Mouse (Mus musculus) hindbrain, embryonic 16.5 days (tissue): Measurements from ENCODE around the gene Aurkaip1. TPM values are rescaled to one million over a fixed set of nuclear protein-coding genes. Genes with fewer than 3 reads are reported as not detected.

Experiments used
- ATAC-seq: fragments of 200-750 bp; cut with Nextera tagmentation; 2 replicates; pipeline ENCODE4 v1.8.0; 2017; ENCODE audit warnings: moderate TSS enrichment, moderate library complexity
- H3K27ac ChIP-seq: fragments of 300-500 bp; sonication (generic); 2 replicates; pipeline ENCODE4 v1.5.1; 2014; ENCODE audit warnings: low read depth, mild to moderate bottlenecking, control low read depth, low read length, moderate library complexity
- H3K27me3 ChIP-seq: fragments of 300-500 bp; sonication (generic); replicated peaks from 2 replicates; pipeline ENCODE4 v1.6.1; 2014; ENCODE audit warnings: low read length; ENCODE audit not compliant: control insufficient read depth, insufficient read depth
- H3K36me3 ChIP-seq: fragments of 300-500 bp; sonication (generic); 2 replicates; pipeline ENCODE4 v1.6.1; 2014; ENCODE audit warnings: mild to moderate bottlenecking, low read length, moderate library complexity, mixed read lengths; ENCODE audit not compliant: control insufficient read depth, insufficient read depth
- H3K4me1 ChIP-seq: fragments of 300-500 bp; sonication (generic); 2 replicates; pipeline ENCODE4 v1.6.1; 2014; ENCODE audit warnings: low read depth, low read length; ENCODE audit not compliant: control insufficient read depth, insufficient read depth
- H3K4me2 ChIP-seq: fragments of 300-500 bp; sonication (generic); 2 replicates; pipeline ENCODE4 v1.6.1; 2014; ENCODE audit warnings: mild to moderate bottlenecking, low read length, control low read depth, moderate library complexity
- H3K4me3 ChIP-seq: fragments of 300-500 bp; sonication (generic); 2 replicates; pipeline ENCODE4 v1.5.1; 2014; ENCODE audit warnings: mild to moderate bottlenecking, low read length, control low read depth, moderate library complexity
- H3K9ac ChIP-seq: fragments of 300-500 bp; sonication (generic); 2 replicates; pipeline ENCODE4 v1.6.1; 2014; ENCODE audit warnings: low read depth, mild to moderate bottlenecking, control low read depth, low read length, moderate library complexity
- H3K9me3 ChIP-seq: fragments of 300-500 bp; sonication (generic); 2 replicates; pipeline ENCODE4 v1.6.1; 2014; ENCODE audit warnings: mild to moderate bottlenecking, low read length, moderate library complexity; ENCODE audit not compliant: control insufficient read depth
- WGBS: fragments of 180-500 bp; shearing (Covaris S2); extraction: QIAGEN DNeasy Blood & Tissue Kit; methylation state at CpG from one replicate; pipeline ENCODE4 v1.1.7; 2014; 5-methylcytosine and 5-hydroxymethylcytosine counted together
- polyA plus RNA-seq: library from polyadenylated mRNA; unstranded; fragments of >200 nt; fragmentation: Nextera tagmentation; extraction: Ambion mirVana; gene quantifications from 2 replicates; pipeline ENCODE4 v1.2.1, GENCODE M21; 2015

The Aurkaip1 gene
- polyA plus RNA-seq, 1 experiment from 2014 or later = 143 TPM

DNA sequence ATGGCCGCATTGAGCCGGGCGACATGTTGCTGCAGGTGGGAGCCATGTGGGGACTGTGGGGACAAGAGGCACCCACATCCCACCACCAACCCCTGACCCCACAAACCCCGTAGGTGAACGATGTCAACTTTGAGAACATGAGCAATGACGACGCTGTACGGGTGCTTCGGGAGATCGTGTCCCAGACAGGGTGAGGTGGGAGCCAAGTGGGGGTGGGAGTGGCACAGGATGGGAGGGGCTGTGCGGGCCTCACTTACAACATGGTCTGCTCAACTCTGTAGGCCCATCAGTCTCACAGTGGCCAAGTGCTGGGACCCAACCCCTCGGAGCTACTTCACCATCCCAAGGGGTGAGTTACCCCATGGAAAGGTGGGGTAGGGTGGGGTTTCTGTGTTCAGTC lies 23.9 kb downstream of the Aurkaip1 start:
- peaks cover 32% of the 10 kb centered on the region for H3K36me3 ChIP-seq
- H3K4me1 ChIP-seq = peaks cover 12% of the 10 kb centered on the region
- no peak overlapping the region for H3K4me2 ChIP-seq
- no peak overlapping the region for H3K4me3 ChIP-seq
- no peak for ATAC-seq
- WGBS = 99% methylated on average over 12 of the region's 12 CpGs
- no peak overlapping the region for H3K27ac ChIP-seq
- no peaks in the 10 kb centered on the region for H3K27me3 ChIP-seq
- H3K9me3 ChIP-seq = no peaks in the 10 kb centered on the region
- no peak overlapping the region for H3K9ac ChIP-seq

DNA sequence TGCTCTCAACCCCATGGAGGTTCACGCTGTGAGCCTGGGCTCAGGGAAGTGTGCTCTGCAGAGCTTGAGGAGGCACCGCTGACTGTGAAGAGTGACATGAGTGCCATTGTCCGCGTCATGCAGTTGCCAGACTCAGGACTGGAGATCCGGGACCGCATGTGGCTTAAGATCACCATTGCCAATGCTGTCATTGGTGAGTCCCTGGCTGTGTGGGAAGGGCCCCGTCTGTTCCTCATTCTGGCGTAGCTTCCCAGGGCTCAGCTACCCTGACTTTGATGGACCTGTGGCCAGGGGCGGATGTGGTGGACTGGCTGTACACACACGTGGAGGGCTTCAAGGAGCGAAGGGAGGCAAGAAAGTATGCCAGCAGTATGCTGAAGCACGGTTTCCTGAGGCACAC lies 25.0 kb downstream of the Aurkaip1 start:
- Histone ChIP-seq H3K36me3 (peaks cover 39% of the 10 kb centered on the region), H3K27me3 (no peaks in the 10 kb centered on the region), H3K9ac (no peak overlapping the region), H3K4me1 (peaks cover 2% of the 10 kb centered on the region; the same call in 1 of the 2 replicates), H3K4me3 (no peak overlapping the region), H3K9me3 (no peaks in the 10 kb centered on the region), H3K4me2 (no peak overlapping the region), H3K27ac (no peak overlapping the region)
- ATAC-seq = no peak
- 90% methylated on average over 12 of the region's 12 CpGs for WGBS

DNA sequence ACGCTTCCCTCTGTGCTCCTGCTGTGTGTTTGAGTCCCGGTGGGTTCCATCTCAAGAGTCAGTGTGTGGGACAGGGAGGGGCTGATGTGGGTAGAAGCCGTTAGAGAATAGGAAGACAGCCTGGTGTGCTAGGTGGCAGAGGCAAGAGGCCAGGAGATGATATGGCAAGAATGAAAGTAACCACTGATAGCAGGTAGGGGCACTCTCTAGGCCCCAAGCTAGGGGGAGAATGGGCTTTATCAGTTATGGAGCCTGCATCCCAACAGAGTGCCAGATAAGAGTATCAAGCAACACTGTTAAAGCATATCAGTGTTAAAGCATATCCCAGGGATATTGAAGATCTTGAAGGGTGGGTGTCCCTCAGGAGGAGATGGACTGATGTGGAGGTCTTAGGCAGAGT lies 25.8 kb downstream of the Aurkaip1 start:
- WGBS = 84% methylated on average over 3 of the region's 3 CpGs
- Histone ChIP-seq H3K27me3 (no peaks in the 10 kb centered on the region), H3K9me3 (no peaks in the 10 kb centered on the region), H3K9ac (no peak overlapping the region), H3K4me1 (peaks cover 1% of the 10 kb centered on the region; the same call in 1 of the 2 replicates), H3K36me3 (peaks cover 42% of the 10 kb centered on the region), H3K4me2 (no peak overlapping the region), H3K4me3 (no peak overlapping the region), H3K27ac (no peak overlapping the region)
- no peak for ATAC-seq

- WGBS = 40% methylated on average over 13 of the region's 13 CpGs
- no peaks in the 10 kb centered on the region for H3K9me3 ChIP-seq
- no peak overlapping the region for H3K4me3 ChIP-seq
- H3K27me3 ChIP-seq = no peaks in the 10 kb centered on the region
- no peak overlapping the region for H3K4me2 ChIP-seq
- H3K9ac ChIP-seq = no peak overlapping the region
- H3K4me1 ChIP-seq = no peaks in the 10 kb centered on the region
- no peak overlapping the region for H3K27ac ChIP-seq
- peaks cover 39% of the 10 kb centered on the region for H3K36me3 ChIP-seq
- ATAC-seq = no peak
Measured at GRCm38 (mm10) chr4:155859318-155859717, 28.2 kb downstream of the Aurkaip1 start.

GRCm38 (mm10) chr4:155861787-155862186 lies 30.7 kb downstream of the Aurkaip1 start:
- no peak overlapping the region for H3K27ac ChIP-seq
- H3K9me3 ChIP-seq = no peaks in the 10 kb centered on the region
- ATAC-seq = no peak
- WGBS = 94% methylated on average over 7 of the region's 7 CpGs
- peaks cover 42% of the 10 kb centered on the region for H3K36me3 ChIP-seq
- no peak overlapping the region for H3K4me3 ChIP-seq
- H3K27me3 ChIP-seq = no peaks in the 10 kb centered on the region
- H3K4me1 ChIP-seq = no peaks in the 10 kb centered on the region
- no peak overlapping the region for H3K9ac ChIP-seq
- no peak overlapping the region for H3K4me2 ChIP-seq

- 84% methylated on average over 5 of the region's 5 CpGs for WGBS
- no peak for ATAC-seq
- H3K36me3 ChIP-seq = peaks cover 40% of the 10 kb centered on the region
- H3K4me2 ChIP-seq = no peak within 1 kb of the TSS
- no peaks in the 10 kb centered on the region for H3K9me3 ChIP-seq
- H3K27ac ChIP-seq = no peak within 1 kb of the TSS
- no peaks in the 10 kb centered on the region for H3K27me3 ChIP-seq
- H3K9ac ChIP-seq = no peak within 1 kb of the TSS
- no peaks in the 10 kb centered on the region for H3K4me1 ChIP-seq
- no peak within 1 kb of the TSS for H3K4me3 ChIP-seq
Measured at GRCm38 (mm10) chr4:155863001-155863400, 31.9 kb downstream of the Aurkaip1 start, which contains the start of gene Tas1r3. Gene Tas1r3, minus strand, starts transcription at chr4:155863362.

- Histone ChIP-seq H3K9ac (peak overlapping the region; percentile 86), H3K9me3 (no peaks in the 10 kb centered on the region), H3K27ac (no peak overlapping the region; the same call in 1 of the 2 replicates), H3K36me3 (peaks cover 25% of the 10 kb centered on the region), H3K4me1 (peaks cover 14% of the 10 kb centered on the region), H3K27me3 (no peaks in the 10 kb centered on the region), H3K4me3 (peak overlapping the region; percentile 72), H3K4me2 (peak overlapping the region; percentile 96)
- 11% methylated on average over 22 of the region's 22 CpGs for WGBS
- ATAC-seq = peak; percentile 68
Measured at GRCm38 (mm10) chr4:155868614-155869298, 37.7 kb downstream of the Aurkaip1 start.

GRCm38 (mm10) chr4:155869317-155870033 lies 38.4 kb downstream of the Aurkaip1 start, which contains the start of the genes Cptp and Ints11:
Gene Cptp, minus strand, starts transcription at chr4:155869440.
Gene Ints11, plus strand, starts transcription at chr4:155869546.
- WGBS = under 1% methylated on average over 63 of the region's 63 CpGs
- ATAC-seq = peak; percentile 97
- H3K36me3 ChIP-seq = peaks cover 25% of the 10 kb centered on the region

DNA sequence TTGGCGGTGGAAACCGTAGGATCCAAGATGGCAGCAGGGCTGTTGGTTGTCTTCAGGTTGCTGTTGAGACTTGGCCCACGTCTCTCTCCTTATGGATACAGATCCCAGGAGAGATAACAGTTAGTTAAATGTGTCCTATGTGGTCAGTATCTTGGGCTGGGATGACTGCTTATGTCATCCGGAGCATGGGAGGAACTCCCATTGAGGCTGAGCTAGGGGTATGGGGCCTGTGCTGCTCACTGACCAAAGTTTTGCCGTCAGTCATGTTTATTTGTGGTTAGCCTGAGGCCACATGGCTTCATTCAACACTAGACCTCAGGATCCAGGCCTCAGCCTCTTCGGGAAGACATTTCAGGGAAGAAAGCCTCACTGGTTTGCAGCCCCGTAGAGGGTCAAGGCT lies 40.3 kb downstream of the Aurkaip1 start:
- Histone ChIP-seq H3K9ac (no peak overlapping the region), H3K4me1 (peaks cover 14% of the 10 kb centered on the region), H3K4me2 (no peak overlapping the region), H3K27me3 (no peaks in the 10 kb centered on the region), H3K4me3 (no peak overlapping the region), H3K36me3 (peaks cover 21% of the 10 kb centered on the region), H3K9me3 (no peaks in the 10 kb centered on the region), H3K27ac (no peak overlapping the region)
- WGBS = 95% methylated on average over 7 of the region's 7 CpGs
- no peak for ATAC-seq

More at GRCm38 (mm10) chr4:155869317-155870033, 38.4 kb downstream of the Aurkaip1 start, which contains the start of the genes Cptp and Ints11:
- H3K4me1 ChIP-seq = peaks cover 14% of the 10 kb centered on the region
- H3K9me3 ChIP-seq = no peaks in the 10 kb centered on the region
- H3K27ac ChIP-seq = peak within 1 kb of the TSS; percentile 69
- no peaks in the 10 kb centered on the region for H3K27me3 ChIP-seq
- H3K4me3 ChIP-seq = peak within 1 kb of the TSS; percentile 72
- peak within 1 kb of the TSS; percentile 86 for H3K9ac ChIP-seq
- H3K4me2 ChIP-seq = peak within 1 kb of the TSS; percentile 96
